Mouse (Mus musculus) lung, postnatal 0 days (tissue): ENCODE data around the gene 4632433K11Rik.

Experiments used
- CTCF ChIP-seq: IDR thresholded peaks from 2 replicates; pipeline ENCODE4 v1.5.1; 2016; ENCODE audit warnings: antibody characterized with exemption, mild to moderate bottlenecking
- EP300 ChIP-seq: IDR thresholded peaks from 2 replicates; pipeline ENCODE4 v1.6.1; 2016; ENCODE audit warnings: antibody characterized with exemption, mild to moderate bottlenecking, control low read depth

GRCm38 (mm10) chr7:5060239-5060731 lies 26.4 kb downstream of the 4632433K11Rik start:
- TF ChIP-seq CTCF (peak; percentile 85), EP300 (no peak)
